Mouse (Mus musculus) neural tube, embryonic 11.5 days (tissue): ENCODE data around the gene Cmss1. TPM values are rescaled to one million over a fixed set of nuclear protein-coding genes. Genes with fewer than 3 reads are reported as not detected.
A peak's percentile ranks its signal among the peaks of the same experiment; 100 is the strongest.

Experiments used
- ATAC-seq: fragments of 200-750 bp; cut with Nextera tagmentation; 2 replicates; pipeline ENCODE4 v1.8.0; 2017; ENCODE audit warnings: moderate number of reproducible peaks, mild to moderate bottlenecking, moderate TSS enrichment, moderate library complexity; ENCODE audit not compliant: insufficient read depth, low FRiP score, low TSS enrichment
- DNase-seq: peaks from one replicate; pipeline ENCODE4 v3.0.0-alpha.2; 2015; ENCODE audit warnings: low spot score
- H3K27ac ChIP-seq: fragments of 300-500 bp; sonication (generic); 2 replicates; pipeline ENCODE4 v1.5.1; 2014; ENCODE audit warnings: low read depth, mild to moderate bottlenecking, low read length
- H3K27me3 ChIP-seq: fragments of 300-500 bp; sonication (generic); 2 replicates; pipeline ENCODE4 v1.6.1; 2014; ENCODE audit warnings: mild to moderate bottlenecking, low read length, mixed read lengths; ENCODE audit not compliant: control insufficient read depth, insufficient read depth
- H3K36me3 ChIP-seq: fragments of 300-500 bp; sonication (generic); 2 replicates; pipeline ENCODE4 v1.6.1; 2014; ENCODE audit warnings: mild to moderate bottlenecking, low read length, moderate library complexity, mixed read lengths; ENCODE audit not compliant: control insufficient read depth, insufficient read depth
- H3K4me1 ChIP-seq: fragments of 300-500 bp; sonication (generic); 2 replicates; pipeline ENCODE4 v1.6.1; 2014; ENCODE audit warnings: low read length, mixed read lengths; ENCODE audit not compliant: control insufficient read depth, insufficient read depth
- H3K4me2 ChIP-seq: fragments of 300-500 bp; sonication (generic); 2 replicates; pipeline ENCODE4 v1.6.1; 2014; ENCODE audit warnings: low read depth, mild to moderate bottlenecking, moderate library complexity
- H3K4me3 ChIP-seq: fragments of 300-500 bp; sonication (generic); 2 replicates; pipeline ENCODE4 v1.5.1; 2014; ENCODE audit warnings: low read depth, low read length
- H3K9ac ChIP-seq: fragments of 300-500 bp; sonication (generic); 2 replicates; pipeline ENCODE4 v1.6.1; 2014; ENCODE audit warnings: mild to moderate bottlenecking, low read length
- H3K9me3 ChIP-seq: fragments of 300-500 bp; sonication (generic); 2 replicates; pipeline ENCODE4 v1.6.1; 2016; ENCODE audit warnings: low read length; ENCODE audit not compliant: control insufficient read depth
- WGBS: fragments of 180-500 bp; shearing (Covaris S2); extraction: QIAGEN DNeasy Blood & Tissue Kit; methylation state at CpG from one replicate; pipeline ENCODE4 v1.1.7; 2014; 5-methylcytosine and 5-hydroxymethylcytosine counted together
- polyA plus RNA-seq: library from polyadenylated mRNA; unstranded; fragments of >200 nt; fragmentation: Nextera tagmentation; extraction: Ambion mirVana; gene quantifications from 2 replicates; pipeline ENCODE4 v1.2.1, GENCODE M21; 2014

Gene Cmss1
- polyA plus RNA-seq, 1 experiment from 2014 or later = 40.6 TPM

- Histone ChIP-seq H3K4me3 (no peak overlapping the region), H3K9ac (no peak overlapping the region), H3K4me2 (no peak overlapping the region), H3K27ac (no peak overlapping the region), H3K27me3 (no peaks in the 10 kb centered on the region), H3K9me3 (no peaks in the 10 kb centered on the region), H3K4me1 (no peaks in the 10 kb centered on the region), H3K36me3 (no peaks in the 10 kb centered on the region)
- 82% methylated on average over 7 of the region's 7 CpGs for WGBS
- DNase-seq = no peak
- no peak for ATAC-seq
These were observed 231.3 kb downstream of the Cmss1 start for GRCm38 (mm10) chr16:57375248-57375837.

GRCm38 (mm10) chr16:57372156-57372555, 234.5 kb downstream of the Cmss1 start:
- Histone ChIP-seq H3K9ac (no peak overlapping the region), H3K4me3 (no peak overlapping the region), H3K9me3 (no peaks in the 10 kb centered on the region), H3K36me3 (no peaks in the 10 kb centered on the region), H3K4me2 (no peak overlapping the region), H3K27ac (no peak overlapping the region), H3K4me1 (0 out of 2 replicates have a peak, but pooled peaks cover 2% of the 10 kb centered on the region), H3K27me3 (no peaks in the 10 kb centered on the region)
- ATAC-seq (no peak), DNase-seq (no peak)
- WGBS = 82% methylated on average over 3 of the region's 3 CpGs

- no peaks in the 10 kb centered on the region for H3K27me3 ChIP-seq
- H3K4me1 ChIP-seq = 0 out of 2 replicates have a peak, but pooled peaks cover 2% of the 10 kb centered on the region
- ATAC-seq = no peak
- WGBS = 79% methylated on average over 8 of the region's 8 CpGs
- H3K9me3 ChIP-seq = no peaks in the 10 kb centered on the region
- no peaks in the 10 kb centered on the region for H3K36me3 ChIP-seq
- no peak overlapping the region for H3K4me2 ChIP-seq
- DNase-seq = no peak
- H3K4me3 ChIP-seq = no peak overlapping the region
- no peak overlapping the region for H3K9ac ChIP-seq
- no peak overlapping the region for H3K27ac ChIP-seq
These were observed 236.7 kb downstream of the Cmss1 start for GRCm38 (mm10) chr16:57369846-57370496.

GRCm38 (mm10) chr16:57366941-57367694, 239.5 kb downstream of the Cmss1 start:
- Histone ChIP-seq H3K4me2 (no peak overlapping the region), H3K36me3 (no peaks in the 10 kb centered on the region), H3K4me1 (peaks cover 7% of the 10 kb centered on the region; the same call in 1 of the 2 replicates), H3K27me3 (no peaks in the 10 kb centered on the region), H3K4me3 (no peak overlapping the region), H3K9me3 (no peaks in the 10 kb centered on the region), H3K27ac (no peak overlapping the region), H3K9ac (no peak overlapping the region)
- DNase-seq = no peak
- ATAC-seq = no peak
- WGBS = 55% methylated on average over 18 of the region's 18 CpGs

GRCm38 (mm10) chr16:57366141-57366540, 240.5 kb downstream of the Cmss1 start:
- Histone ChIP-seq H3K9me3 (no peaks in the 10 kb centered on the region), H3K4me2 (no peak overlapping the region), H3K4me1 (peaks cover 7% of the 10 kb centered on the region; the same call in 1 of the 2 replicates), H3K36me3 (no peaks in the 10 kb centered on the region), H3K9ac (no peak overlapping the region), H3K27me3 (no peaks in the 10 kb centered on the region), H3K27ac (no peak overlapping the region), H3K4me3 (no peak overlapping the region)
- DNase-seq (no peak), ATAC-seq (no peak)
- WGBS = 34% methylated on average over 6 of the region's 6 CpGs

GRCm38 (mm10) chr16:57364498-57364897, 242.2 kb downstream of the Cmss1 start:
- no peak for ATAC-seq
- Histone ChIP-seq H3K4me3 (no peak overlapping the region), H3K4me1 (peaks cover 4% of the 10 kb centered on the region; the same call in 1 of the 2 replicates), H3K27me3 (no peaks in the 10 kb centered on the region), H3K4me2 (no peak overlapping the region), H3K9me3 (no peaks in the 10 kb centered on the region), H3K36me3 (no peaks in the 10 kb centered on the region), H3K27ac (no peak overlapping the region), H3K9ac (no peak overlapping the region)
- 89% methylated on average over 7 of the region's 7 CpGs for WGBS
- no peak for DNase-seq

- Histone ChIP-seq H3K9me3 (no peaks in the 10 kb centered on the region), H3K9ac (no peak overlapping the region; the same call in 1 of the 2 replicates), H3K27ac (no peak overlapping the region), H3K36me3 (no peaks in the 10 kb centered on the region), H3K4me3 (no peak overlapping the region), H3K4me1 (peaks cover 4% of the 10 kb centered on the region; the same call in 1 of the 2 replicates), H3K27me3 (no peaks in the 10 kb centered on the region), H3K4me2 (no peak overlapping the region)
- DNase-seq (peak; percentile 47), ATAC-seq (peak; percentile 79)
- 39% methylated on average over 18 of the region's 18 CpGs for WGBS
These were observed 243.8 kb downstream of the Cmss1 start for GRCm38 (mm10) chr16:57362679-57363401.

- no peaks in the 10 kb centered on the region for H3K36me3 ChIP-seq
- no peak overlapping the region for H3K4me3 ChIP-seq
- 91% methylated on average over 3 of the region's 3 CpGs for WGBS
- H3K9ac ChIP-seq = no peak overlapping the region
- H3K27me3 ChIP-seq = no peaks in the 10 kb centered on the region
- H3K9me3 ChIP-seq = no peaks in the 10 kb centered on the region
- no peak overlapping the region for H3K27ac ChIP-seq
- H3K4me1 ChIP-seq = peaks cover 4% of the 10 kb centered on the region; the same call in 1 of the 2 replicates
- ATAC-seq = no peak
- DNase-seq = no peak
- no peak overlapping the region for H3K4me2 ChIP-seq
These were observed 245.9 kb downstream of the Cmss1 start for GRCm38 (mm10) chr16:57360785-57361184.
